Mouse (Mus musculus) thymus, postnatal 0 days (tissue): ENCODE results near the gene Hist3h2ba. TPM values are rescaled to one million over a fixed set of nuclear protein-coding genes. Genes with fewer than 3 reads are reported as not detected.

Source experiments
- DNase-seq: peaks from one replicate; pipeline ENCODE4 v3.0.0-alpha.2; 2015; ENCODE audit warnings: low spot score
- polyA plus RNA-seq: library from polyadenylated mRNA; unstranded; fragments of >200 nt; fragmentation: Nextera tagmentation; extraction: Ambion mirVana; gene quantifications from 2 replicates; pipeline ENCODE4 v1.2.1, GENCODE M21; 2015

The Hist3h2ba gene
- polyA plus RNA-seq = 50.8 and 57.5 TPM in 2 replicates

GRCm38 (mm10) chr11:58948542-58949479 is at the start of gene Hist3h2ba:
Hist3h2ba (plus strand) TSS chr11:58948920.
- DNase-seq = peak; percentile 94

DNA sequence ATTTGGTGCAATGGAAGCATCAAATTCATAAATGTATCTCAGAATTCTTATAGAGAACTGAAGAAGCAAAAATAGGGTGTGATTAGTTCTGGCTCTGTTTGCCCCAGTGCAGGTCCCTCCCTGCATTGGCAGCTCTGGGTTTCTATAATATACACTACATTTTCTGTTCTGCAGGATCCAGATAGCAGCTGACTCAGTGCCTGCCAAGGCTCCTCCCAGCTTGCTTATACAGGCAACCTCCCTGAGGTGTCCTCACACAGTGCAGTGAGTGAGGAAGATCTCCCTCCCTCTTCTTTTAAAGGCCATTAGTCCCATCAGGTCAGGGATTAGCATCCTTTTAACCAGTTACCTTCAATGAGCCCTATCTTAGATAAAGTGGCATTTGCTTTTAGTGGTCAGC is 47.6 kb upstream of the Hist3h2ba start:
- no peak for DNase-seq

GRCm38 (mm10) chr11:58903511-58904409 is 45.0 kb upstream of the Hist3h2ba start, which contains the start of gene Zfp39:
Zfp39 (minus strand) TSS chr11:58904225.
- DNase-seq = peak; percentile 95

DNA sequence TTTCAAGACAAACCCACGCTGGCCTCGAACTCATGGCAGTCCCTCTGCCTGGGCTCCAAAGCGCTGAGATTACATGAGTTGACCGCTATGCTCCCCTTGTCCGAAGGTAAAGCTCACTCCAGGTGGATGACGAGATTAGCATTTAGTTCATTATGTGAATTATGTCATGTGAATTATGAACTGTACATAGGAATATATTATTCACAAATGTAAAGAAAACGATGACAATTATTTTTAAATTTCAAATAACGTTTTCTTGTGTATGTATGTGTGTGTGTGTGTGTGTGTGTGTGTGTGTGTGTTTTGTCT is 44.4 kb upstream of the Hist3h2ba start:
- no peak for DNase-seq

- DNase-seq = peak; percentile 47
Measured at GRCm38 (mm10) chr11:58904838-58905237, 43.9 kb upstream of the Hist3h2ba start.

DNA sequence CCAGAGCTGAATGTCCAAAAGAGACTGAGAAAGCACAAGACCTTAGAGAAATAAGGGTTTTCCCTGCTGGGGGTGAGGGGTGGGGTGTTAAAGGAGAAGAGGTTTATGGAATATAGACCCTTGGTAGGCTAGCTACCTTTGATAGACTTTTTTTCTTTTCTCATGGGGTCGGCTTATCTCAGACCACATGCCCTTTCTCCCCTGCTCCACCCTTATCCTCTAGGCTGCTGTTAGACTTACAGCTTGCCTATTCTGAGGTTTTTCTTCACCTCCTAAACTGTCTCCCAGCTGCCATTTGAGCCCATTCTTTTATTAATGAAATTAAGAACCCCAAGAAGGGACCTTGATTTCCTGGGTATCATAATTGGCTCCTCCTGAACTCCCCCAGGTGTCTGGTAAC is 34.9 kb upstream of the Hist3h2ba start:
- no peak for DNase-seq

- DNase-seq = peak; percentile 60
Measured at GRCm38 (mm10) chr11:58914461-58915028, 34.2 kb upstream of the Hist3h2ba start.

DNA sequence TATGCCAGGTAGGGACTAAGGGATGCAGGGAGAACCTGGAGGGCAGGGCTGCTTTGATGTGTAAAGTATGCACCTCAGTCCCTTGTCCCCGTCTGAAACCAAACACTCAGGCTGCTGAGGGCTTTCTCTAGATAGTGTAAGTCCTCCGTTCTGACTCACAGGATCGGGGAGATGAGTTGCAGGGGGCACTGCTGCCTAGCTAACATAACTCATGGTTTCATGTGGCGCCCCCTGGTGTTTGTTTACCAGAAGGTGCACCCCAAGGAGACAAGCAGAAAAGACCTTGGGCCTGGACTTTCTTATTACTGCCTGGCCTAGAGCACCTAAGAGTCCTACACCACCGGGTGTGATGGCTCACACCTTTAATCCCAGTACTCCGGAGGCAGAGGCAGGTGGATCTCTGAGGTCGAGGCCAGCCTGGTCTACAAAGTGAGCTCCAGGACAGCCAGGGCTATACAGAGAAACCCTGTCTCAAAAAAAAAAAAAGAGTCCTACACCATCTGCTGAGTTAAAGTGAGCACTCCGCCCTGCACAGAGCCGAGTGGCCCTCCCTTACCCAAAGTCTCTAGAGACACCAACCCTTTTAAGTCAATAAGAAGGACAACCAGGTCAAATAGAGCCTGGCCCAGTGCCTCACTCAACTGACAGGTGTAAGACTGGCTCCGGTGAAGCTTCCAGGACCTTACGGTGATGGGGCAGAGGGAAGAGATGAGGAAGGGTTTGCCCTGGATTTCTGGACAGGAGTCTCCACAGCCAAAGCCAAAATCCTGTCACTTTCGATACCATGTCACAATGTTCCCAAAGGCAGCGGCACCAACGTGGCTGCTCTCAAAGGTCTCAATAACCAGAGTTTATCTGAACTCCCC is 31.6 kb upstream of the Hist3h2ba start:
- peak; percentile 89 for DNase-seq

- no peak for DNase-seq
Measured at GRCm38 (mm10) chr11:58917745-58918366, 30.9 kb upstream of the Hist3h2ba start, which contains the start of gene Btnl10. Btnl10 (plus strand) TSS chr11:58917908.

GRCm38 (mm10) chr11:58918759-58919158 is 30.0 kb upstream of the Hist3h2ba start:
- DNase-seq = no peak

GRCm38 (mm10) chr11:58922420-58922819 is 26.3 kb upstream of the Hist3h2ba start:
- DNase-seq = no peak

- DNase-seq = no peak
Measured at GRCm38 (mm10) chr11:58926651-58927050, 22.1 kb upstream of the Hist3h2ba start.

- no peak for DNase-seq
Measured at GRCm38 (mm10) chr11:58927053-58927452, 21.7 kb upstream of the Hist3h2ba start.

GRCm38 (mm10) chr11:58927790-58928651 is 20.7 kb upstream of the Hist3h2ba start:
- DNase-seq = peak; percentile 89

DNA sequence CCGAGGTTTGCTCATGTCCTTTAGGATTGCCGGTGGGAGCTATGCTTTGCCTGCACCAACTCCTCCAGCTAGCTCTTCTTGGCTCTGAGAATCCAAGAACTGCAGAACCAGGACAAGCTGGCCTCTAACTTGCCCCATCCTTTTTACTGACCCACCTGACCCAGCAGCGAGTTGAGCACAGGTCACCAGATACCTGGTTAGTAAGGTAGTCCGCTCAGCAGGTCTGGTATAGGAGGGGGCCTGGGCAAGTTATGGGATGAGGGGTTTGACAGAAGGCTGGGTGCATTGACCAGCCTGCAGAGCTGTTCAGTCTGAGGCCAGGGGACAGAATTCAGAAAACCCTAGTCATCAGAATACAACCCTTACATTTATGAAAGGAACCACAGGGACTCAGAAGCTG is 19.7 kb upstream of the Hist3h2ba start:
- DNase-seq = no peak

DNA sequence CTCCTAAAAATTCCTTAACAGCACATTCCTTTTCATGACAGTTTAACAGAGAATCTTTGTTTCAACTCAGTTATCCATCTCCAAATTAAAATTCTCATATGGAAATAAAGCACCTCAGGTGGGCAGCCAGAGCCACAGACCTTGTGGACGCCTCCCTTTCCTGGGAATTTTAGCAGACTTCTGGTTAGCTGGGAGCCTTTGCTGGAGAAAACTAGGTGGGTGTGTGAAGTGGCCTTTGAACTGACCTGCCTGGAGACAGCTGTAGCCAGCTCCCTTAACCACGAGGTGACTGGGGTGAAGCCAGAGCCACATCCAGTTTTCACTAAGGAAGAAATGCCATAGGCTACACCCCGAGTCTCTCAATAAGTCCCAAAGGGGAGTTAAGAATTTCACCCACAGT is 19.1 kb upstream of the Hist3h2ba start:
- DNase-seq = no peak

- DNase-seq = no peak
Measured at GRCm38 (mm10) chr11:58930254-58930653, 18.5 kb upstream of the Hist3h2ba start.

GRCm38 (mm10) chr11:58931576-58931975 is 17.1 kb upstream of the Hist3h2ba start:
- DNase-seq = peak; percentile 43

- DNase-seq = no peak
Measured at GRCm38 (mm10) chr11:58937909-58938308, 10.8 kb upstream of the Hist3h2ba start.
